Mouse (Mus musculus): Measurements from ENCODE around the gene Lrrc31. TPM values are rescaled to one million over a fixed set of nuclear protein-coding genes. Genes with fewer than 3 reads are reported as not detected.
"Not testable (repeated sequence)": the region's sequence is repeated elsewhere in the genome, so short reads cannot be mapped to it uniquely, and the experiment has no call there.

Lrrc31 gene
- polyA plus RNA-seq (2012; ENCODE audit: insufficient read depth, insufficient read length, missing spikeins) = not detected in 2 replicates

GRCm38 (mm10) chr3:30699711-30700505 lies at the start of gene Lrrc31:
TSS of gene Lrrc31 (minus strand) at chr3:30699843.
- not testable (repeated sequence) for H3K4me3 ChIP-seq (ENCODE audit: insufficient read depth, low read length); H3K4me1 ChIP-seq (ENCODE audit: control insufficient read depth, insufficient read depth, low read length); H3K27ac ChIP-seq (ENCODE audit: insufficient read depth, low read depth, low read length)

- Histone ChIP-seq H3K4me1 (ENCODE audit: control insufficient read depth, insufficient read depth, low read length) (no peaks in the 10 kb centered on the region), H3K27ac (ENCODE audit: insufficient read depth, low read depth, low read length) (no peak overlapping the region), H3K4me3 (ENCODE audit: insufficient read depth, low read length) (no peak overlapping the region)
- TF ChIP-seq CTCF (IDR thresholded peaks at IDR 0.05; ENCODE audit: low read depth, low read length) (no peak), POLR2A (IDR thresholded peaks at IDR 0.05; ENCODE audit: borderline replicate concordance, low read depth, low read length) (no peak)
Observed at GRCm38 (mm10) chr3:30748316-30748715, 48.7 kb upstream of the Lrrc31 start.

GRCm38 (mm10) chr3:30746006-30746405 lies 46.4 kb upstream of the Lrrc31 start, which contains the start of gene Samd7:
TSS of gene Samd7 (plus strand) at chr3:30746293.
- H3K27ac ChIP-seq (ENCODE audit: insufficient read depth, low read depth, low read length) = no peak within 1 kb of the TSS
- no peak within 1 kb of the TSS for H3K4me3 ChIP-seq (ENCODE audit: insufficient read depth, low read length)
- TF ChIP-seq POLR2A (IDR thresholded peaks at IDR 0.05; ENCODE audit: borderline replicate concordance, low read depth, low read length) (no peak), CTCF (IDR thresholded peaks at IDR 0.05; ENCODE audit: low read depth, low read length) (no peak)
- H3K4me1 ChIP-seq (ENCODE audit: control insufficient read depth, insufficient read depth, low read length) = no peaks in the 10 kb centered on the region

GRCm38 (mm10) chr3:30742891-30743290 lies 43.2 kb upstream of the Lrrc31 start:
- Histone ChIP-seq H3K4me1 (ENCODE audit: control insufficient read depth, insufficient read depth, low read length) (no peaks in the 10 kb centered on the region), H3K4me3 (ENCODE audit: insufficient read depth, low read length) (no peak overlapping the region), H3K27ac (ENCODE audit: insufficient read depth, low read depth, low read length) (no peak overlapping the region)
- TF ChIP-seq CTCF (IDR thresholded peaks at IDR 0.05; ENCODE audit: low read depth, low read length) (no peak), POLR2A (IDR thresholded peaks at IDR 0.05; ENCODE audit: borderline replicate concordance, low read depth, low read length) (no peak)

- no peak overlapping the region for H3K27ac ChIP-seq (ENCODE audit: insufficient read depth, low read depth, low read length)
- H3K4me1 ChIP-seq (ENCODE audit: control insufficient read depth, insufficient read depth, low read length) = no peaks in the 10 kb centered on the region
- no peak overlapping the region for H3K4me3 ChIP-seq (ENCODE audit: insufficient read depth, low read length)
- TF ChIP-seq CTCF (IDR thresholded peaks at IDR 0.05; ENCODE audit: low read depth, low read length) = no peak
- no peak for TF ChIP-seq POLR2A (IDR thresholded peaks at IDR 0.05; ENCODE audit: borderline replicate concordance, low read depth, low read length)
Observed at GRCm38 (mm10) chr3:30741306-30741705, 41.7 kb upstream of the Lrrc31 start.

- Histone ChIP-seq H3K27ac (ENCODE audit: insufficient read depth, low read depth, low read length) (no peak overlapping the region), H3K4me1 (ENCODE audit: control insufficient read depth, insufficient read depth, low read length) (no peaks in the 10 kb centered on the region), H3K4me3 (ENCODE audit: insufficient read depth, low read length) (no peak overlapping the region)
- TF ChIP-seq CTCF (IDR thresholded peaks at IDR 0.05; ENCODE audit: low read depth, low read length) = no peak
- TF ChIP-seq POLR2A (IDR thresholded peaks at IDR 0.05; ENCODE audit: borderline replicate concordance, low read depth, low read length) = no peak
Observed at GRCm38 (mm10) chr3:30736809-30737208, 37.2 kb upstream of the Lrrc31 start.

GRCm38 (mm10) chr3:30729046-30729445 lies 29.4 kb upstream of the Lrrc31 start:
- Histone ChIP-seq H3K4me3 (ENCODE audit: insufficient read depth, low read length) (no peak overlapping the region), H3K27ac (ENCODE audit: insufficient read depth, low read depth, low read length) (no peak overlapping the region), H3K4me1 (ENCODE audit: control insufficient read depth, insufficient read depth, low read length) (peaks cover 3% of the 10 kb centered on the region; the same call in 1 of the 2 replicates)
- TF ChIP-seq CTCF (IDR thresholded peaks at IDR 0.05; ENCODE audit: low read depth, low read length) (no peak), POLR2A (IDR thresholded peaks at IDR 0.05; ENCODE audit: borderline replicate concordance, low read depth, low read length) (no peak)

- Histone ChIP-seq H3K27ac (ENCODE audit: insufficient read depth, low read depth, low read length) (no peak overlapping the region), H3K4me3 (ENCODE audit: insufficient read depth, low read length) (no peak overlapping the region), H3K4me1 (ENCODE audit: control insufficient read depth, insufficient read depth, low read length) (peaks cover 3% of the 10 kb centered on the region; the same call in 1 of the 2 replicates)
- TF ChIP-seq CTCF (IDR thresholded peaks at IDR 0.05; ENCODE audit: low read depth, low read length) (no peak), POLR2A (IDR thresholded peaks at IDR 0.05; ENCODE audit: borderline replicate concordance, low read depth, low read length) (no peak)
Observed at GRCm38 (mm10) chr3:30727209-30727608, 27.6 kb upstream of the Lrrc31 start.

GRCm38 (mm10) chr3:30725514-30725913 lies 25.9 kb upstream of the Lrrc31 start:
- TF ChIP-seq POLR2A (IDR thresholded peaks at IDR 0.05; ENCODE audit: borderline replicate concordance, low read depth, low read length) = no peak
- peak; percentile 26; the same call in 1 of the 2 replicates for TF ChIP-seq CTCF (IDR thresholded peaks at IDR 0.05; ENCODE audit: low read depth, low read length)
- Histone ChIP-seq H3K4me3 (ENCODE audit: insufficient read depth, low read length) (no peak overlapping the region), H3K27ac (ENCODE audit: insufficient read depth, low read depth, low read length) (no peak overlapping the region), H3K4me1 (ENCODE audit: control insufficient read depth, insufficient read depth, low read length) (peaks cover 3% of the 10 kb centered on the region; the same call in 1 of the 2 replicates)

GRCm38 (mm10) chr3:30724848-30725465 lies 25.3 kb upstream of the Lrrc31 start:
- Histone ChIP-seq H3K4me3 (ENCODE audit: insufficient read depth, low read length) (no peak overlapping the region), H3K4me1 (ENCODE audit: control insufficient read depth, insufficient read depth, low read length) (peaks cover 3% of the 10 kb centered on the region; the same call in 1 of the 2 replicates), H3K27ac (ENCODE audit: insufficient read depth, low read depth, low read length) (no peak overlapping the region)
- no peak for TF ChIP-seq CTCF (IDR thresholded peaks at IDR 0.05; ENCODE audit: low read depth, low read length)
- TF ChIP-seq POLR2A (IDR thresholded peaks at IDR 0.05; ENCODE audit: borderline replicate concordance, low read depth, low read length) = no peak

Measured in bone marrow macrophage, adult 2 months (primary cell).